Mouse (Mus musculus) embryonic facial prominence, embryonic 15.5 days (tissue): ENCODE measurements around the gene Ugt1a5. TPM values are rescaled to one million over a fixed set of nuclear protein-coding genes. Genes with fewer than 3 reads are reported as not detected.

Source experiments
- ATAC-seq: fragments of 200-750 bp; cut with Nextera tagmentation; 2 replicates; pipeline ENCODE4 v1.8.0; 2017; ENCODE audit warnings: low read depth, moderate TSS enrichment; ENCODE audit not compliant: insufficient number of reproducible peaks, low FRiP score, low TSS enrichment
- H3K27ac ChIP-seq: fragments of 300-500 bp; sonication (generic); replicated peaks from 2 replicates; pipeline ENCODE4 v1.5.1; 2015; ENCODE audit warnings: mild to moderate bottlenecking, inconsistent platforms
- H3K27me3 ChIP-seq: fragments of 300-500 bp; sonication (generic); 2 replicates; pipeline ENCODE4 v1.6.1; 2015; ENCODE audit warnings: inconsistent platforms
- H3K36me3 ChIP-seq: fragments of 300-500 bp; sonication (generic); 2 replicates; pipeline ENCODE4 v1.6.1; 2015; ENCODE audit warnings: mild to moderate bottlenecking, inconsistent platforms
- H3K4me1 ChIP-seq: fragments of 300-500 bp; sonication (generic); 2 replicates; pipeline ENCODE4 v1.6.1; 2015; ENCODE audit warnings: inconsistent platforms
- H3K4me2 ChIP-seq: fragments of 300-500 bp; sonication (generic); replicated peaks from 2 replicates; pipeline ENCODE4 v1.6.1; 2015; ENCODE audit warnings: mild to moderate bottlenecking, inconsistent platforms
- H3K4me3 ChIP-seq: fragments of 300-500 bp; sonication (generic); replicated peaks from 2 replicates; pipeline ENCODE4 v1.5.1; 2015; ENCODE audit warnings: mild to moderate bottlenecking, inconsistent platforms
- H3K9ac ChIP-seq: fragments of 300-500 bp; sonication (generic); 2 replicates; pipeline ENCODE4 v1.6.1; 2015; ENCODE audit warnings: inconsistent platforms
- H3K9me3 ChIP-seq: fragments of 300-500 bp; sonication (generic); replicated peaks from 2 replicates; pipeline ENCODE4 v1.6.1; 2016; ENCODE audit warnings: inconsistent platforms
- WGBS: fragments of 180-500 bp; shearing (Covaris S2); methylation state at CpG from one replicate; pipeline ENCODE4 v1.1.7; 2015; 5-methylcytosine and 5-hydroxymethylcytosine counted together
- polyA plus RNA-seq: library from polyadenylated mRNA; unstranded; fragments of >200 nt; fragmentation: Nextera tagmentation; extraction: Ambion mirVana; gene quantifications from 2 replicates; pipeline ENCODE4 v1.2.1, GENCODE M21; 2015

The Ugt1a5 gene
- polyA plus RNA-seq, 1 experiment from 2014 or later: not detected

GRCm38 (mm10) chr1:88246386-88246785 lies 80.6 kb downstream of the Ugt1a5 start:
- no peak for ATAC-seq

GRCm38 (mm10) chr1:88247660-88248059 lies 81.8 kb downstream of the Ugt1a5 start:
- Histone ChIP-seq H3K9me3 (peaks cover 74% of the 10 kb centered on the region), H3K9ac (no peak overlapping the region), H3K4me1 (no peaks in the 10 kb centered on the region), H3K4me2 (no peak overlapping the region), H3K27me3 (no peaks in the 10 kb centered on the region), H3K36me3 (no peaks in the 10 kb centered on the region), H3K27ac (no peak overlapping the region), H3K4me3 (no peak overlapping the region)
- WGBS: 46% methylated on average over 2 of the region's 2 CpGs
- no peak for ATAC-seq

More at GRCm38 (mm10) chr1:88246386-88246785, 80.6 kb downstream of the Ugt1a5 start:
- Histone ChIP-seq H3K4me3 (no peak overlapping the region), H3K27me3 (no peaks in the 10 kb centered on the region), H3K4me2 (no peak overlapping the region), H3K9me3 (peaks cover 72% of the 10 kb centered on the region), H3K4me1 (no peaks in the 10 kb centered on the region), H3K9ac (no peak overlapping the region), H3K27ac (no peak overlapping the region), H3K36me3 (no peaks in the 10 kb centered on the region)
- 41% methylated on average over 6 of the region's 6 CpGs for WGBS

DNA sequence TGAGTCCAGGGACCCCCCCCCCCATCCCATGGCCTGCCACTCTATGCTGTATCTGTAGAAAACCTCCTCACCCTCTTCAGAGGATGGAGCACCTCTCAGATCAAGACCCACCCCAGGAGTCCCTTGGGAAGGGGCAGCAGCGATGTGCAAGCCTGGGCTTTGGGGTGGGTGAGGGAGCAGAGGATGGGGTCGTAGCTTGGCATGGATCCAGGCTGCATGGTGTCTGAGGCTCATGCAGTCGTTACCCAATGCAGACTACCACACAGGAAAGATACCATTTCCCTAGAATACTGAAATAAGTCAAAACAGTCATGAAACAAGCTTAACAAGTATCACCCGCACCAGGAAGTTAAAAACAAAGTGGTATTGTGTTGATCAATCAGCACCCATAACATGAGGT lies 82.8 kb downstream of the Ugt1a5 start:
- H3K4me1 ChIP-seq: no peaks in the 10 kb centered on the region
- WGBS: 64% methylated on average over 4 of the region's 4 CpGs
- no peak overlapping the region for H3K9ac ChIP-seq
- no peaks in the 10 kb centered on the region for H3K36me3 ChIP-seq
- H3K4me3 ChIP-seq: no peak overlapping the region
- peaks cover 73% of the 10 kb centered on the region for H3K9me3 ChIP-seq
- no peaks in the 10 kb centered on the region for H3K27me3 ChIP-seq
- no peak overlapping the region for H3K4me2 ChIP-seq
- no peak overlapping the region for H3K27ac ChIP-seq
- 0 out of 2 replicates have a peak, but pooled peaks have one; percentile 2 for ATAC-seq

- Histone ChIP-seq H3K9me3 (peaks cover 71% of the 10 kb centered on the region), H3K4me3 (no peak overlapping the region), H3K36me3 (no peaks in the 10 kb centered on the region), H3K27me3 (no peaks in the 10 kb centered on the region), H3K4me2 (no peak overlapping the region), H3K27ac (no peak overlapping the region), H3K9ac (no peak overlapping the region), H3K4me1 (no peaks in the 10 kb centered on the region)
- WGBS: 77% methylated on average over 7 of the region's 7 CpGs
- no peak for ATAC-seq
These were observed 83.8 kb downstream of the Ugt1a5 start for GRCm38 (mm10) chr1:88249596-88249995.

DNA sequence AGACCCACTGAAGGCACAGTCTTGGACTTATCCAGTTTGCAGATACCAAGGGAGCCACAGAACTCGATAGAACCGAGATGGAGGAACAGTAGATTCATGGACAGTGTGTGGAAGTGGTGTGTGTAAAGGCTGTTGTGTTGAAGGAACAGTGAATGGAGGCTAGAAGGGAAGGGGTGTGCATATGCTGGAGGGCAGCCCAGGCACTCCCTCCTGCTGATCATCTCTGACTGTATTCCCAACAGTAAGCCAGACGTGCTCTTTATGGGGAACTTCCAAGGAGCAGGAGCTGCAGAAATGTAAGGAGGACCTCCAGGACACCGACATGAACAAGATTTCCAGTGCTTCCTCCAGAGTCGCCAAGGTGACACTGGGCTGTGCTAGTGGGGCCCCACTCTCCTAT lies 84.2 kb downstream of the Ugt1a5 start:
- Histone ChIP-seq H3K4me1 (no peaks in the 10 kb centered on the region), H3K4me2 (no peak overlapping the region), H3K27me3 (no peaks in the 10 kb centered on the region), H3K9me3 (peaks cover 70% of the 10 kb centered on the region), H3K36me3 (no peaks in the 10 kb centered on the region), H3K9ac (no peak overlapping the region), H3K4me3 (no peak overlapping the region), H3K27ac (no peak overlapping the region)
- 83% methylated on average over 5 of the region's 5 CpGs for WGBS
- no peak for ATAC-seq

- Histone ChIP-seq H3K27me3 (no peaks in the 10 kb centered on the region), H3K9ac (no peak overlapping the region), H3K27ac (no peak overlapping the region), H3K4me3 (no peak overlapping the region), H3K4me2 (no peak overlapping the region), H3K36me3 (no peaks in the 10 kb centered on the region), H3K9me3 (peaks cover 47% of the 10 kb centered on the region), H3K4me1 (no peaks in the 10 kb centered on the region)
- WGBS: 69% methylated on average over 8 of the region's 8 CpGs
- no peak for ATAC-seq
These were observed 87.3 kb downstream of the Ugt1a5 start for GRCm38 (mm10) chr1:88253106-88253505.

DNA sequence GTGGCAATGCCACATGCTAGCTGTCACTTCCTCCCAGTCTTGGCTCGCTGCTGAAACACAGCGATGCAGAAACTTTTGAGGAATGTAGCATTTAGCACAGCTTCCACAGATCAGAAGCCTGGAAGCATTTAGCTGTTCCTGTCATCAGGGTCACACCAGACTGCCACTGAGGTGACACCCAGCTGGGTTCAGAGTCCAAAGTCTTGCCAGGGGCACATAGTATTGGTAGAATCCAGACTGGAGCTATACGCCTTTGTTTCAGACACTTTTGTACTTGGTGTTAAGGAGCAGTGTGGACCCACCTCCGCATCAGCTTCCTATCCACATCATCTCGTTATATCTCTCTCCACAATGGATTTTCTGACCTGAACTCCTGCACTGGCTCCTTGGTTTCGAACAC lies 87.7 kb downstream of the Ugt1a5 start:
- no peaks in the 10 kb centered on the region for H3K27me3 ChIP-seq
- no peak for ATAC-seq
- no peak overlapping the region for H3K27ac ChIP-seq
- H3K9me3 ChIP-seq: peaks cover 44% of the 10 kb centered on the region
- no peaks in the 10 kb centered on the region for H3K36me3 ChIP-seq
- H3K4me2 ChIP-seq: no peak overlapping the region
- H3K9ac ChIP-seq: no peak overlapping the region
- H3K4me3 ChIP-seq: no peak overlapping the region
- no peaks in the 10 kb centered on the region for H3K4me1 ChIP-seq
- 68% methylated on average over 6 of the region's 6 CpGs for WGBS

DNA sequence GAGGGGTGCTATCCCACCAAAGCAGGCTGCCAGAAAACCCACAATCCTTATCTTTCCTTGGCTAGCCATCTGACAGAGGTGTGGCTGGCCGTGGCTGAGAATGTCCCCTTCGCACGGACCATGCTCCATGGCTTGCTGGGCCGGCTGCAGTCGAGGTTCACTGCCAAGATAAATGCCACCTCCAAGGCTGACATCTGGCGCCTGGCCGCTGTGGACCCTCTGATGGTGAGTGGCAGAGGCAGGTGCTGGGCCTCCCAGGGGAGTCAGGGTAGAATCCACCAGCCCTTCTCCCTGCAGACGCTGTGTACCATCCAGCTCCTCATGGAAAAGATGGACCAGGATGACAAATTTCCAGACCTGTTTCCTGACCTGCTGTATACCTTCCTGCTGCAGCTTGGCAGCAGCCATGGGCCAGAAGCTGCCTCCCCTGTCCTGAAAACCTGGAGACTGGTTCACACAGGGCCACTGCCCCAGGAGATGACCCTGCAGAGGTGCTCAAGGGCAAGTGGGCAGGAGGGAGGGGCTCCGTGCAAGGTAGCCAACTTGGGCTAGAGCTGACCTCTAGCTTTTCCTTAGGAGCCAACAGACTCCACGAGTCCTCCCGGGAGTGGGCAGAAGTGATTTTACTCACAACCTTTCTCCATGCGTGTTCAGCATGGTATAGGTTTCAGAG lies 89.1 kb downstream of the Ugt1a5 start:
- Histone ChIP-seq H3K4me3 (no peak overlapping the region), H3K9ac (no peak overlapping the region), H3K4me1 (0 out of 2 replicates have a peak, but pooled peaks cover 5% of the 10 kb centered on the region), H3K4me2 (no peak overlapping the region), H3K9me3 (peaks cover 31% of the 10 kb centered on the region), H3K36me3 (peaks cover 6% of the 10 kb centered on the region), H3K27me3 (no peaks in the 10 kb centered on the region), H3K27ac (no peak overlapping the region)
- WGBS: 83% methylated on average over 12 of the region's 12 CpGs
- peak; percentile 6 for ATAC-seq

DNA sequence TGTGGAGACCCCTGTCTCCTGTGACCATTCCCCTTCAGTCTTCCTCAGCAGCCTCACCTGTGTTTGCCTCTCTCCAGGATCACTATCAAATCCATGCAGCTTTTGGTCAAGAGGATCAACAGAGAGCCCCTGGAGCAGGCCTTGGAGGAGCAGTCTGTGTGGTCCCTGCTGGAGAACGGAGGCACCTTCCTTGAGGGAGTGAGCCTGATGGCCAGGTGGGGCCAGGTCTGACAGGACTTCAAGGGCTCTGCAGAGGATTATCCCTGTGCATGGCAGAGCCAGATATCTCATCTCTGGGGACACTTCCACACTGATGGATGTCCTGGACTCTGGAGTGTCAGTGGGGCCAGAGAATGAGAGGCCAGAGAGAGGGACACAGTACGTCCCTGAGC lies 89.7 kb downstream of the Ugt1a5 start:
- Histone ChIP-seq H3K27ac (no peak overlapping the region), H3K27me3 (no peaks in the 10 kb centered on the region), H3K36me3 (peaks cover 11% of the 10 kb centered on the region), H3K9me3 (peaks cover 26% of the 10 kb centered on the region), H3K9ac (no peak overlapping the region), H3K4me1 (peaks cover 5% of the 10 kb centered on the region; the same call in 1 of the 2 replicates), H3K4me2 (no peak overlapping the region), H3K4me3 (no peak overlapping the region)
- ATAC-seq: no peak
- 55% methylated on average over 2 of the region's 2 CpGs for WGBS

GRCm38 (mm10) chr1:88255989-88256754 lies 90.4 kb downstream of the Ugt1a5 start:
- 80% methylated on average over 13 of the region's 13 CpGs for WGBS

GRCm38 (mm10) chr1:88256886-88257663 lies 91.3 kb downstream of the Ugt1a5 start:
- no peak overlapping the region for H3K27ac ChIP-seq
- no peak for ATAC-seq
- peaks cover 19% of the 10 kb centered on the region; the same call in 1 of the 2 replicates for H3K9me3 ChIP-seq
- H3K4me2 ChIP-seq: no peak overlapping the region
- H3K27me3 ChIP-seq: no peaks in the 10 kb centered on the region
- no peak overlapping the region for H3K4me3 ChIP-seq
- H3K9ac ChIP-seq: no peak overlapping the region
- peaks cover 9% of the 10 kb centered on the region for H3K4me1 ChIP-seq
- 72% methylated on average over 10 of the region's 10 CpGs for WGBS
- peaks cover 27% of the 10 kb centered on the region for H3K36me3 ChIP-seq

More at GRCm38 (mm10) chr1:88255989-88256754, 90.4 kb downstream of the Ugt1a5 start:
- Histone ChIP-seq H3K36me3 (peaks cover 18% of the 10 kb centered on the region), H3K4me2 (no peak overlapping the region), H3K27ac (no peak overlapping the region), H3K9ac (no peak overlapping the region), H3K4me3 (no peak overlapping the region), H3K27me3 (no peaks in the 10 kb centered on the region), H3K9me3 (peaks cover 21% of the 10 kb centered on the region; the same call in 1 of the 2 replicates), H3K4me1 (peaks cover 5% of the 10 kb centered on the region; the same call in 1 of the 2 replicates)
- ATAC-seq: no peak
